Mouse (Mus musculus) stomach, embryonic 16.5 days (tissue): ENCODE measurements around the gene Psmc3ip. TPM values are rescaled to one million over a fixed set of nuclear protein-coding genes. Genes with fewer than 3 reads are reported as not detected.
A peak's percentile ranks its signal among the peaks of the same experiment; 100 is the strongest.

Source experiments
- ATAC-seq: fragments of 200-750 bp; cut with Nextera tagmentation; 2 replicates; pipeline ENCODE4 v1.8.0; 2017; ENCODE audit warnings: moderate number of reproducible peaks, moderate TSS enrichment; ENCODE audit not compliant: insufficient read depth, low FRiP score
- H3K27ac ChIP-seq: fragments of 300-500 bp; sonication (generic); 2 replicates; pipeline ENCODE4 v1.5.1; 2014; ENCODE audit warnings: low read length
- H3K27me3 ChIP-seq: fragments of 300-500 bp; sonication (generic); 2 replicates; pipeline ENCODE4 v1.6.1; 2014; ENCODE audit warnings: low read length, control low read depth, mixed read lengths; ENCODE audit not compliant: control insufficient read depth, insufficient read depth
- H3K36me3 ChIP-seq: fragments of 300-500 bp; sonication (generic); 2 replicates; pipeline ENCODE4 v1.6.1; 2014; ENCODE audit warnings: low read length; ENCODE audit not compliant: control insufficient read depth, insufficient read depth
- H3K4me1 ChIP-seq: fragments of 300-500 bp; sonication (generic); 2 replicates; pipeline ENCODE4 v1.6.1; 2014; ENCODE audit warnings: low read length, control low read depth, mixed read lengths; ENCODE audit not compliant: control insufficient read depth, insufficient read depth
- H3K4me2 ChIP-seq: fragments of 300-500 bp; sonication (generic); 2 replicates; pipeline ENCODE4 v1.6.1; 2014; ENCODE audit warnings: low read depth, low read length, mixed read lengths
- H3K4me3 ChIP-seq: fragments of 300-500 bp; sonication (generic); replicated peaks from 2 replicates; pipeline ENCODE4 v1.5.1; 2014; ENCODE audit warnings: mild to moderate bottlenecking, low read length
- H3K9ac ChIP-seq: fragments of 300-500 bp; sonication (generic); 2 replicates; pipeline ENCODE4 v1.6.1; 2014; ENCODE audit warnings: low read length
- H3K9me3 ChIP-seq: fragments of 300-500 bp; sonication (generic); replicated peaks from 2 replicates; pipeline ENCODE4 v1.6.1; 2016; ENCODE audit warnings: low read length, control low read depth; ENCODE audit not compliant: control insufficient read depth
- WGBS: fragments of 180-500 bp; shearing (Covaris S2); extraction: QIAGEN DNeasy Blood & Tissue Kit; methylation state at CpG from one replicate; pipeline ENCODE4 v1.1.7; 2014; 5-methylcytosine and 5-hydroxymethylcytosine counted together
- polyA plus RNA-seq: library from polyadenylated mRNA; unstranded; fragments of >200 nt; fragmentation: Nextera tagmentation; extraction: Ambion mirVana; gene quantifications from 2 replicates; pipeline ENCODE4 v1.2.1, GENCODE M21; 2015

Psmc3ip gene
- polyA plus RNA-seq, 1 experiment from 2014 or later: 21.4 TPM

- peak overlapping the region; percentile 94; the same call in 1 of the 2 replicates for H3K4me2 ChIP-seq
- WGBS: 65% methylated on average over 6 of the region's 6 CpGs
These were observed 24.2 kb downstream of the Psmc3ip start for GRCm38 (mm10) chr11:101070987-101071386.

DNA sequence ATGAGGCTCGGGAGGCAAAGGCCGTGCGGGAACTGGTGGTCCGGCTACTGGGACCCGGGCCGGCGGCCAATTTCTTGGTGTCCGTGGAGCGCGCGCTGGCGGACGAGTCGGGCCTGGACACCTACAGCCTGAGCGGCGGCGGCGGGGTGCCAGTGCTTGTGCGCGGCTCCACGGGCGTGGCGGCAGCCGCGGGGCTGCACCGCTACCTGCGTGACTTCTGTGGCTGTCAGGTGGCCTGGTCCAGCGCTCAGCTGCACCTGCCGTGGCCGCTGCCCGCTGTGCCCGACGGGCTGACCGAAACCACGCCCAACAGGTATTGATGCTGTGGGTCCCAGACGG, 25.1 kb downstream of the Psmc3ip start:
- Histone ChIP-seq H3K27me3 (no peaks in the 10 kb centered on the region), H3K4me3 (peak overlapping the region; percentile 77), H3K9me3 (no peaks in the 10 kb centered on the region), H3K27ac (no peak overlapping the region), H3K9ac (peak overlapping the region; percentile 82), H3K4me1 (peaks cover 24% of the 10 kb centered on the region), H3K36me3 (no peaks in the 10 kb centered on the region), H3K4me2 (peak overlapping the region; percentile 94)
- peak; percentile 48 for ATAC-seq
- under 1% methylated on average over 36 of the region's 36 CpGs for whole genome bisulfite sequencing

More at GRCm38 (mm10) chr11:101070987-101071386, 24.2 kb downstream of the Psmc3ip start:
- Histone ChIP-seq H3K4me3 (no peak overlapping the region), H3K27ac (no peak overlapping the region), H3K9ac (peak overlapping the region; percentile 82; the same call in 1 of the 2 replicates), H3K36me3 (no peaks in the 10 kb centered on the region), H3K27me3 (no peaks in the 10 kb centered on the region), H3K9me3 (no peaks in the 10 kb centered on the region), H3K4me1 (peaks cover 23% of the 10 kb centered on the region)
- ATAC-seq: no peak

DNA sequence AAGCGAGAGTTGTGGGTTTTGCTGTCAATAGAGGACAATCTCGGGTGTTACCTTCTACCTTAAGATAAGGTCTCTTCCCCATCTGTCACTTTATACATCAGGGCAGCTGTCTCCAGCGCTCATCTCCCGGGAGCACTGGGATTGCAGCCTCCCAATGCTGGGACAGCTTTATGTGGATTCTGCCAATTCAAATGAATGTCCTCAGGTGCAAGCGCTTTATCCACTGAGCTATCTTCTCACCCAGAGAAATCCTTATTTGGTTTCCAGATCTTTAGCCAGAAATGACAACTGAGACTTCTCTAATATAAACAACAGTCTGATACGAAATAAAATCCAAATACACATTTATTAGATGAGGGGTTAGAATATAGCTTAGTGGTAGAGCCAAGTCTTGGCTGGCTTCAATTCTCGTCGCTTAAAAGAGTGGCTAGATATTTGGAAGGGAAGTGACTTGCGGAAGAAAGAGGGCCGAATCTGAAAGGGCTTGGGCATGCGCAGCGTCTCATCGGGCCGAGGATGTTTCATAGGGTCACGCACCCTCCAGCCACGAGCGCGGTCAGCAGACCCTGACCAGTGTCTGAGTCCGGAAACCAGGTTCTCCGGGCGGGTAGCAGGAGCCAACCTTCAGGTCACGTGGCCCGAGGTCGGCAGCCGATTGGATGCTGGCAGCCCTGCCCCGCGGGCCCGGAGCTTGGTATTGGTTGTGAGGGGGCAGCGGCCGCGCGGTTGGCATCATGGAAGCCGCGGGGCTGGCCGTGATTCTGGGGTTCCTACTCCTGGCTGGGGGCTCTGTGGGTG, 25.6 kb downstream of the Psmc3ip start, which contains the start of gene Naglu:
Gene Naglu, plus strand, starts transcription at position 622 of the 798 bp plus-strand sequence.
- H3K4me3 ChIP-seq: peak within 1 kb of the TSS; percentile 77
- no peaks in the 10 kb centered on the region for H3K36me3 ChIP-seq
- no peaks in the 10 kb centered on the region for H3K9me3 ChIP-seq
- H3K9ac ChIP-seq: peak within 1 kb of the TSS; percentile 82
- H3K4me1 ChIP-seq: peaks cover 25% of the 10 kb centered on the region
- H3K4me2 ChIP-seq: peak within 1 kb of the TSS; percentile 94
- no peak within 1 kb of the TSS for H3K27ac ChIP-seq
- WGBS: 3% methylated on average over 35 of the region's 35 CpGs
- peak; percentile 87 for ATAC-seq
- H3K27me3 ChIP-seq: no peaks in the 10 kb centered on the region

- Histone ChIP-seq H3K36me3 (no peaks in the 10 kb centered on the region), H3K9ac (peak overlapping the region; percentile 59), H3K27me3 (no peaks in the 10 kb centered on the region), H3K4me1 (peaks cover 53% of the 10 kb centered on the region), H3K9me3 (no peaks in the 10 kb centered on the region), H3K4me2 (peak overlapping the region; percentile 54), H3K27ac (peak overlapping the region; percentile 81), H3K4me3 (peak overlapping the region; percentile 25; the same call in 1 of the 2 replicates)
- ATAC-seq: no peak
- 20% methylated on average over 18 of the region's 18 CpGs for WGBS
These were observed 28.5 kb downstream of the Psmc3ip start for GRCm38 (mm10) chr11:101066549-101067412.

GRCm38 (mm10) chr11:101065002-101065401, 30.2 kb downstream of the Psmc3ip start:
- Histone ChIP-seq H3K36me3 (no peaks in the 10 kb centered on the region), H3K4me2 (no peak overlapping the region), H3K4me1 (peaks cover 63% of the 10 kb centered on the region), H3K27me3 (no peaks in the 10 kb centered on the region), H3K27ac (peak overlapping the region; percentile 81; the same call in 1 of the 2 replicates), H3K9me3 (no peaks in the 10 kb centered on the region), H3K9ac (no peak overlapping the region), H3K4me3 (no peak overlapping the region)
- ATAC-seq: no peak
- 84% methylated on average over 9 of the region's 9 CpGs for WGBS

GRCm38 (mm10) chr11:101064462-101064861, 30.8 kb downstream of the Psmc3ip start:
- Histone ChIP-seq H3K4me3 (no peak overlapping the region), H3K4me2 (no peak overlapping the region), H3K4me1 (peaks cover 65% of the 10 kb centered on the region), H3K27me3 (no peaks in the 10 kb centered on the region), H3K36me3 (no peaks in the 10 kb centered on the region), H3K9ac (peak overlapping the region; percentile 64; the same call in 1 of the 2 replicates), H3K9me3 (no peaks in the 10 kb centered on the region), H3K27ac (peak overlapping the region; percentile 99)
- WGBS: 63% methylated on average over 4 of the region's 4 CpGs
- ATAC-seq: no peak

DNA sequence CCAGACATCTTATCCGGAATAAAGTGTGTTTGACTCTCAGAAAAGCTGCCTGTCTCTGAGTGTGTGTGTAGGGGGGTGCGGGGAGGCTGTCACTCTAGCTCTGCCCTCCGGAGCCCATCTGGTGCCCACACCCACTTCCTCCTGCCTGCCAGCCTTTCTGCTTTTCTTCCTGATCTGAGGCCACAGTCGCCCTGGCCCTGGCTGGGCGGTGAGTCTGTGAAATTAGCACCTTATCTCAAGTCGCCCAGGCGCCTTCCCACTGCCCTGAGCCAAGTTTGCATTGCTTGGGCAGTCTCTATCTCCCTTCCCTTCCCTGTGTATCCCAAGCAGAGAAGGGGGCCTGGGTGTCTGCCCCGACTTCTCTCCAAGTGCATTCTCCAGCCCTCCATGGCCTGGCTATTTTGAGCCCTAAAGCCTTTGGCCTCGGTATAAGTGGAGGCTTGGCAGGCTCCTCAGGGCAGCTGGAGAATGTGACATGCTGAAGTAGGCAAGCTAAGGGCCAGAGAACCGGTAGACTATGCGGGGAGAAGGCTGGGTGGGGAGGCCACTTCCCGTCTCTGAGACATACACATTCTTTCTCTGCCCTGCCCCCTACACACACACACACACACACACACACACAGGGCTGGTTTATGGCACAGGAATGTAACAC, 31.4 kb downstream of the Psmc3ip start:
- H3K9ac ChIP-seq: peak overlapping the region; percentile 64
- peak overlapping the region; percentile 99 for H3K27ac ChIP-seq
- H3K4me1 ChIP-seq: peaks cover 68% of the 10 kb centered on the region
- H3K4me2 ChIP-seq: peak overlapping the region; percentile 37
- WGBS: 18% methylated on average over 12 of the region's 12 CpGs
- H3K27me3 ChIP-seq: no peaks in the 10 kb centered on the region
- no peaks in the 10 kb centered on the region for H3K36me3 ChIP-seq
- H3K9me3 ChIP-seq: no peaks in the 10 kb centered on the region
- no peak overlapping the region for H3K4me3 ChIP-seq
- peak; percentile 56 for ATAC-seq

DNA sequence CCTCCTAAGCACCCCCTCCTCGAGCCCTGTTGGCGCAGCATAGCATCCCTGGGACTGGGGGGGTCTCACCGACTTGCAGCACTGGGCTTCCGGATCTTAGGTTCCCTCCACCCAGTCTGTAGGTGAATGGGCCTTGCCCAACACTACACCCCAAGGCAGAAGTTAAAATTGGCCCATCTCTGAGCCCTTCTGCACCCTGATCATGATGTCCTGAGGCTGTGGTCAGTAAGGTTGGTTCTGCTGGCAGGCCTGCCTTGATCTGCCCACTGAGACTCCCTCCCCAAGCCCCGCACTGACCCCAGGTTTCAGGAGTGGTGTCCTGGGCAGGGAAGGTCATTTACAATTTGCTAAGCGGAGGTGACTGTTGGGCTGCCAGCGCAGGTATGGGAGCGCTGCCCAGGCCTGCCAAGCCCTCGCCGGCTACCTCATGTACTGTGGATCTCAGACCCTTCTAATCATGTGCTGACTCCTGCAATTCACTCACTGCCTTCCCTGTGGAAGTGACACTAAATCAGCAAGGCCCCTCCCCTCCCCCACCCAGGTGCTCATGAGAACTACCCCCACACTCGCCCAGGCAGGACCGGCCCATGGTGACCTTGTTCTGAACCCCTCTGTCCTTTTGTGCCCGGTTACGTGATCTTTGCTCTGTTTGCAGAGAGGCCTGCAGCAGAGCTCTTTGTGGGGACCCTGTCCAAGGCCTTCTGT, 32.1 kb downstream of the Psmc3ip start:
- peak; percentile 21 for ATAC-seq
- Histone ChIP-seq H3K27me3 (no peaks in the 10 kb centered on the region), H3K4me3 (no peak overlapping the region), H3K4me1 (peaks cover 75% of the 10 kb centered on the region), H3K9me3 (no peaks in the 10 kb centered on the region), H3K4me2 (peak overlapping the region; percentile 37; the same call in 1 of the 2 replicates), H3K27ac (peak overlapping the region; percentile 99), H3K36me3 (no peaks in the 10 kb centered on the region), H3K9ac (peak overlapping the region; percentile 64)
- 54% methylated on average over 14 of the region's 14 CpGs for WGBS
